Mouse (Mus musculus) hindlimb bud, embryonic 11.5 days (tissue): ENCODE data around the gene Tmem62.
"Not testable (repeated sequence)": the region's sequence is repeated elsewhere in the genome, so short reads cannot be mapped to it uniquely, and the experiment has no call there.

Source experiments
- DNase-seq: peaks from one replicate; pipeline ENCODE4 v3.0.0-alpha.2; 2012; ENCODE audit warnings: low read depth, low spot score; ENCODE audit errors: extremely low spot score

Gene Tmem62

GRCm38 (mm10) chr2:120976990-120977925, at the start of gene Tmem62:
Gene Tmem62, plus strand, starts transcription at chr2:120977017.
- DNase-seq: no peak

- DNase-seq: no peak
These were observed 43.8 kb upstream of the Tmem62 start for GRCm38 (mm10) chr2:120933038-120933437.

GRCm38 (mm10) chr2:120951208-120951607, 25.6 kb upstream of the Tmem62 start:
- no peak for DNase-seq

- no peak for DNase-seq
These were observed 24.5 kb upstream of the Tmem62 start for GRCm38 (mm10) chr2:120952176-120952938.

- DNase-seq: no peak
These were observed 17.5 kb upstream of the Tmem62 start for GRCm38 (mm10) chr2:120959363-120959762.

- no peak for DNase-seq
These were observed 17.0 kb upstream of the Tmem62 start for GRCm38 (mm10) chr2:120959827-120960226.

GRCm38 (mm10) chr2:120960261-120960660, 16.6 kb upstream of the Tmem62 start:
- DNase-seq: no peak

GRCm38 (mm10) chr2:120963110-120963509, 13.7 kb upstream of the Tmem62 start:
- no peak for DNase-seq

GRCm38 (mm10) chr2:120965486-120965885, 11.3 kb upstream of the Tmem62 start:
- no peak for DNase-seq

- peak; percentile 31 for DNase-seq
These were observed 6.7 kb upstream of the Tmem62 start for GRCm38 (mm10) chr2:120970045-120970539.

GRCm38 (mm10) chr2:120970559-120971080, 6.2 kb upstream of the Tmem62 start, which contains the start of gene Ubr1:
Gene Ubr1, minus strand, starts transcription at chr2:120970715.
- DNase-seq: peak; percentile 26

GRCm38 (mm10) chr2:120971766-120972165, 5.1 kb upstream of the Tmem62 start:
- DNase-seq: no peak

- DNase-seq: not testable (repeated sequence)
These were observed 4.6 kb upstream of the Tmem62 start for GRCm38 (mm10) chr2:120972257-120972656.

GRCm38 (mm10) chr2:120972964-120973363, 3.9 kb upstream of the Tmem62 start:
- DNase-seq: no peak

GRCm38 (mm10) chr2:120976308-120976707, 509 bp upstream of the Tmem62 start:
- DNase-seq: no peak

- DNase-seq: no peak
These were observed 1.3 kb downstream of the Tmem62 start for GRCm38 (mm10) chr2:120977926-120978692.

- no peak for DNase-seq
These were observed 1.8 kb downstream of the Tmem62 start for GRCm38 (mm10) chr2:120978693-120979037.

GRCm38 (mm10) chr2:120979819-120980218, 3.0 kb downstream of the Tmem62 start:
- no peak for DNase-seq

- DNase-seq: no peak
These were observed 4.0 kb downstream of the Tmem62 start for GRCm38 (mm10) chr2:120980861-120981260.

- DNase-seq: no peak
These were observed 6.8 kb downstream of the Tmem62 start for GRCm38 (mm10) chr2:120983611-120984010.

- DNase-seq: no peak
These were observed 8.4 kb downstream of the Tmem62 start for GRCm38 (mm10) chr2:120985241-120985640.
